Mouse (Mus musculus): ENCODE data around the gene Kif1b.

Gene Kif1b

GRCm38 (mm10) chr4:149307596-149308490 is at the start of gene Kif1b:
Gene Kif1b, minus strand, starts transcription at chr4:149307693.
- peak; percentile 90 for DNase-seq (ENCODE audit: low read depth, low spot score)

GRCm38 (mm10) chr4:149354671-149355070 is 47.2 kb upstream of the Kif1b start:
- no peak for DNase-seq (ENCODE audit: low read depth, low spot score)

GRCm38 (mm10) chr4:149351596-149352150 is 44.2 kb upstream of the Kif1b start:
- DNase-seq (ENCODE audit: low read depth, low spot score): no peak

GRCm38 (mm10) chr4:149348963-149349362 is 41.5 kb upstream of the Kif1b start:
- DNase-seq (ENCODE audit: low read depth, low spot score): peak; percentile 11

GRCm38 (mm10) chr4:149345873-149346272 is 38.4 kb upstream of the Kif1b start:
- no peak for DNase-seq (ENCODE audit: low read depth, low spot score)

GRCm38 (mm10) chr4:149344311-149344710 is 36.8 kb upstream of the Kif1b start:
- no peak for DNase-seq (ENCODE audit: low read depth, low spot score)

- no peak for DNase-seq (ENCODE audit: low read depth, low spot score)
Measured at GRCm38 (mm10) chr4:149340680-149341079, 33.2 kb upstream of the Kif1b start.

- DNase-seq (ENCODE audit: low read depth, low spot score): no peak
Measured at GRCm38 (mm10) chr4:149339426-149340214, 32.1 kb upstream of the Kif1b start.

GRCm38 (mm10) chr4:149338137-149338536 is 30.6 kb upstream of the Kif1b start:
- no peak for DNase-seq (ENCODE audit: low read depth, low spot score)

GRCm38 (mm10) chr4:149337353-149337752 is 29.9 kb upstream of the Kif1b start:
- no peak for DNase-seq (ENCODE audit: low read depth, low spot score)

- no peak for DNase-seq (ENCODE audit: low read depth, low spot score)
Measured at GRCm38 (mm10) chr4:149336302-149336701, 28.8 kb upstream of the Kif1b start.

GRCm38 (mm10) chr4:149334881-149335280 is 27.4 kb upstream of the Kif1b start:
- DNase-seq (ENCODE audit: low read depth, low spot score): no peak

GRCm38 (mm10) chr4:149332726-149333125 is 25.2 kb upstream of the Kif1b start:
- no peak for DNase-seq (ENCODE audit: low read depth, low spot score)

GRCm38 (mm10) chr4:149330495-149330894 is 23.0 kb upstream of the Kif1b start:
- DNase-seq (ENCODE audit: low read depth, low spot score): no peak

GRCm38 (mm10) chr4:149328735-149329134 is 21.2 kb upstream of the Kif1b start:
- no peak for DNase-seq (ENCODE audit: low read depth, low spot score)

- DNase-seq (ENCODE audit: low read depth, low spot score): no peak
Measured at GRCm38 (mm10) chr4:149327281-149327680, 19.8 kb upstream of the Kif1b start.

- DNase-seq (ENCODE audit: low read depth, low spot score): peak; percentile 75
Measured at GRCm38 (mm10) chr4:149325411-149326162, 18.1 kb upstream of the Kif1b start.

- DNase-seq (ENCODE audit: low read depth, low spot score): no peak
Measured at GRCm38 (mm10) chr4:149323730-149324129, 16.2 kb upstream of the Kif1b start.

GRCm38 (mm10) chr4:149322718-149323117 is 15.2 kb upstream of the Kif1b start:
- no peak for DNase-seq (ENCODE audit: low read depth, low spot score)

- no peak for DNase-seq (ENCODE audit: low read depth, low spot score)
Measured at GRCm38 (mm10) chr4:149322286-149322685, 14.8 kb upstream of the Kif1b start.

- DNase-seq (ENCODE audit: low read depth, low spot score): no peak
Measured at GRCm38 (mm10) chr4:149319088-149319487, 11.6 kb upstream of the Kif1b start.

- no peak for DNase-seq (ENCODE audit: low read depth, low spot score)
Measured at GRCm38 (mm10) chr4:149317387-149317786, 9.9 kb upstream of the Kif1b start.
